Mouse (Mus musculus) Patski (cell line): ENCODE data around the gene Crb2. TPM values are rescaled to one million over a fixed set of nuclear protein-coding genes. Genes with fewer than 3 reads are reported as not detected.

Experiments
- ATAC-seq: fragments of 100-300 bp; one replicate; pipeline ENCODE4 v1.8.0; 2021
- CTCF ChIA-PET: fragments of 350-600 bp; sonication (Branson Sonifier 250); formaldehyde crosslinking; loops from one replicate; lab custom pipeline; 2022; ENCODE audit warnings: inconsistent platforms; lab: Charles Lee
- POLR2A ChIA-PET: fragments of 350-600 bp; sonication (Branson Sonifier 250); formaldehyde crosslinking; loops from one replicate; lab custom pipeline; 2022; ENCODE audit warnings: antibody characterized with exemption, inconsistent platforms; lab: Charles Lee
- DNase-seq: peaks from one replicate; pipeline ENCODE4 v3.0.0-alpha.2; 2011; ENCODE audit warnings: low read depth, low spot score
- H3K27me3 ChIP-seq: fragments of 371-371 bp; one replicate; pipeline ENCODE4 v1.5.1; 2021
- CTCF ChIP-seq: fragments of 100-300 bp; IDR thresholded peaks from one replicate; pipeline ENCODE4 v1.5.1; 2021
- in situ Hi-C: fragments of 300-500 bp; cut with MboI; formaldehyde crosslinking; loops from 3 replicates; pipeline ENCODE4 v1.11.1; 2018; ENCODE audit warnings: low pct_unique_long_range_greater_than_20kb, mixed read lengths
- polyA plus RNA-seq: library from polyadenylated mRNA; unstranded; gene quantifications from one replicate; pipeline ENCODE4 v1.2.3, GENCODE M21; 2021

Crb2 gene
- polyA plus RNA-seq, 1 experiment from 2014 or later, result 0.37 TPM

DNA sequence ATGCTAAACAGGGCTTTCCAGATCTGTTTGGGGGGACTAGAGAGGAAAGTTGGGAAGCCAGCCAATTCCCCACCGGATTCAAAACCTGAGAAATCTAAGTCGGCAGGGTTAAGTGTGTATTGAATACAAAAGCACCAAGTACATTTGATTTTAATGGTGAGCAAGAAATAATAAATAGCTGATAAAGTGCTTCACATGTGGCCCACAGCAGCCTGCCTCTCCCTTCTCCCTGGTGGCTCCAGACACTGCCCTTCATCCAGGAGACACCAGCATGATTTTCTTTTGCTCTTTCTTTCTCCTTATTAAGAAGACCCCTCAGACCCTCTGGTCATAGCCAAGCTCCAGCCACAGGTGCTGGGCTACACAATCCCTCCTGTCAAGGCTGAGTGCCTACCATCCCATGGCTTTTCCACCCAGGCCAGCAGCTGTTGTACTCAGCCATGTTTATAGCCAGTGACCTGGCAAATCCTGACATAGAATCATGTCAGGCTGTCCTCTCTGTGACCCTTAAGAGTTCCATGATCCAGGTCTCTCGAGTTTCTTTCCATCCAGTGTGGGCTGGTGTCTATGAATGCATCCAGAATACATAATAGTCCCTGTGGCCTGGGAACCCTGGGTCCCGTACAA, 43.6 kb downstream of the Crb2 start:
- POLR2A ChIA-PET, result no interaction called here
- no peak for ATAC-seq
- CTCF ChIA-PET, result interaction anchor here (1.2 kb wide), 1 partner anchor 83 kb away, joined by 3 read pairs; no protein-coding TSS in a partner anchor
- in situ Hi-C loops, result loop anchor here (5.0 kb wide), 1 partner anchor 558 kb away; no protein-coding TSS in a partner anchor
- no peak for TF ChIP-seq CTCF
- no peaks in the 10 kb centered on the region for H3K27me3 ChIP-seq
- DNase-seq, result no peak

DNA sequence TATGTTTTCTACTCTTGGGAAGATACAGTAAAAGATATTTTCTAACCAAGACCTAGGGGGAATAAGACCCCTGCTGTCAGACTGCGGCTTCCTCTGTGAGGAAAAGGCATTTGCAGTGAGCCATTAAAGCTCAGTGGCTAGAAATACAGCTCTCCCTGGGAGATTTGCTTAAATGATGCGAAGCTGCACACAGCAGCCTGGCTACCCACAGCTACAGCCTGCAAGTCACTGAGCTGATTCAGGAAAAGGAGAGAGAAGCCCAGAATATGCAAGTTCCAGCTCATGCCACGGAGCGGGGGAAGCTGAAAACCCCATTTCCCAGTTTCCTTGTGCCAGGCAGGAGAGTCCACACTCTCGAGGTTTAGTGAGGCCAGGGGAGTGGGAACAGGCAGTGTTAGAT, 46.1 kb downstream of the Crb2 start:
- no peak for TF ChIP-seq CTCF
- in situ Hi-C loops, result no loop called here
- H3K27me3 ChIP-seq, result no peaks in the 10 kb centered on the region
- DNase-seq, result no peak
- no peak for ATAC-seq
- ChIA-PET POLR2A (no interaction called here), CTCF (interaction anchor here (1.3 kb wide), 1 partner anchor 20 kb away, joined by 4 read pairs; no protein-coding TSS in a partner anchor)

DNA sequence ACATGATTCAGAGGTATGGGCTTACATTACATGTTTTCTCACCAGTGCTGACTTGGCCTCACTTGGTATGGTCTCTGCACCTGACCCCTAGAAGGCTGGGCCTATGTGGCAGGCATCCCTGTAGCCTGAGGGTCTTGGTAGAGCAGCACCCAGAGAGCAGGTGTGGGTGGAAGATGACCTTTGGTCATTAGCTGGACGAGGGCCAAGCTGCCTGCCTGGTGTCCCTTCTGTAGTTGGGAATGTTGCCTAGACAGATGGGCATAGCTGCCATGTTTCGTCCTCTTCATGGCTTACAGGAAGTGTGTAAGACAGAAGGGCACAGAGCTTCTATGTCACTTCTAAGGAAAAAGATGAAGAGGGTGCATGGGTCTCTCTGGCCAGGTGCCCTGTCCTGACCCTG, 47.8 kb downstream of the Crb2 start:
- TF ChIP-seq CTCF, result no peak
- POLR2A ChIA-PET, result no interaction called here
- DNase-seq (no peak), ATAC-seq (no peak)
- no peaks in the 10 kb centered on the region for H3K27me3 ChIP-seq
- CTCF ChIA-PET, result interaction anchor here (1.6 kb wide), 1 partner anchor 9 kb away, joined by 3 read pairs; no protein-coding TSS in a partner anchor
- in situ Hi-C loops, result no loop called here

DNA sequence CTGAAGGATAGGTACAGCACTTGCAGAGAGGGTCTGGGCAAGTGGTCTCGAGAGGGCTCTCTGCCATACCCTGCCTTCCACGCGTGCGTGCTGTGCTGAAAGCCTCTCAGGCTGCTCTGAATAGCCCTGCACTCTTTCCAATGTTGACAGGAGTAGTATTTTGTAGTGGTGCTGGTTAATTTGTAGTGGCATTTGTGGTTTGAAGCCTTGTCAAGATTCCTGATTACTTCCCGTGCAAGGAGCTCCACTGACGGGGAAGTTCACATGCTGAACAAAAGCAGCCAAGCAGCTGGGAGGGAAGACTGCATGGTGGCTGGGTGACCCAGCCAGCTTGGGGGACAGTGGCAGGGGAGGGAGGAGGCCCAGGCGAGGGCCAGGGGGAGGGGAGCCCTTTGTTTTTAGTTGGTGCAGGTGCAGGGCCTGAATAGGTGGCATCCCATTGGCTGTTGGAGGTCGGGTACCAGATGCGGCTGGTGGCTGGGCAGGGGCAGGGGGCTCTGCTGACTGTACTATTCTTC, 53.8 kb downstream of the Crb2 start:
- no peaks in the 10 kb centered on the region for H3K27me3 ChIP-seq
- no peak for TF ChIP-seq CTCF
- DNase-seq, result no peak
- no peak for ATAC-seq
- ChIA-PET CTCF (no interaction called here), POLR2A (no interaction called here)
- in situ Hi-C loops, result no loop called here

DNA sequence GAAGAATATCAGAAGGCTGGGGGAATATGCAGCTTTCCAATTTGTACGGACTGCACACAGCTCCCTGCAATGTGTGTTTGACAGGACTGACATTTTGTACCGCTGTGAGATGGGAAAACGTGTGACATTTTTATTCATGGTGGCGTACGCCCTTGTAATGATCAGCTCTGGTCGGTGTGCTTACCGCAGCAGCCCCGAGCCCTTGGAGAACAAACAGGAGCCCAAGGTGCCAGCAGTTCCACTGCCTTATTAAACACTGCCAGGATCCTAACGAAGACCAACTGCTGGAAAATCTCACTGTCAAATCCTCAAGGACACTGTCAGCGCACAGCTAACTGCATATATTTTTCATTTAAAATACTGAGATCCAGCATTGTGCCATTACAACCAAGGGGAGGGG, 56.2 kb downstream of the Crb2 start:
- H3K27me3 ChIP-seq, result no peaks in the 10 kb centered on the region
- in situ Hi-C loops, result no loop called here
- DNase-seq (no peak), ATAC-seq (no peak)
- no peak for TF ChIP-seq CTCF
- POLR2A ChIA-PET, result interaction anchor here (0.7 kb wide), 1 partner anchor 13 kb away, joined by 4 read pairs; no protein-coding TSS in a partner anchor
- CTCF ChIA-PET, result interaction anchor here (1.2 kb wide), 1 partner anchor 43 kb away, joined by 3 read pairs; no protein-coding TSS in a partner anchor

DNA sequence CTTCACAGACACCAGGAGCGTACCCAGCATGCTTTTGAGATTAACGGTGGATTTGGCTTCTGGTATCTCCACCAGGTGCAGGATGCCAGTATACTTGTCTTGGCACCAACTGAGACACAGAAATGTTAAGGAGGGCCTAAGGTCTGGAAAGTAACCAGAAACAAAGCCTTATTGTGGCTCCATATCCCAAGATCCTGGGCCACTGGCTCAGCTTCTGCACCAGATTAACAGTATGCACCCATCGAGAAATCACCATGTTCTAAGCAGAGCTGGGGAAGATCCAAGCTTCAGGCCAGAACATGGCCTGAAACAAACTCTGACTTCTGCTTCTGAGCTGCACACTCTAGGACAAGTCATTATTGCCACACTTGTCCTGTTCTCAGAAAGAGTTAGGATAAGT, 60.9 kb downstream of the Crb2 start:
- in situ Hi-C loops, result no loop called here
- DNase-seq (no peak), ATAC-seq (no peak)
- TF ChIP-seq CTCF, result no peak
- H3K27me3 ChIP-seq, result no peaks in the 10 kb centered on the region
- ChIA-PET POLR2A (no interaction called here), CTCF (interaction anchor here (1.1 to 1.2 kb wide), 4 partner anchors 11 to 81 kb away, joined by 3 to 4 read pairs (median 4); no protein-coding TSS in a partner anchor)

DNA sequence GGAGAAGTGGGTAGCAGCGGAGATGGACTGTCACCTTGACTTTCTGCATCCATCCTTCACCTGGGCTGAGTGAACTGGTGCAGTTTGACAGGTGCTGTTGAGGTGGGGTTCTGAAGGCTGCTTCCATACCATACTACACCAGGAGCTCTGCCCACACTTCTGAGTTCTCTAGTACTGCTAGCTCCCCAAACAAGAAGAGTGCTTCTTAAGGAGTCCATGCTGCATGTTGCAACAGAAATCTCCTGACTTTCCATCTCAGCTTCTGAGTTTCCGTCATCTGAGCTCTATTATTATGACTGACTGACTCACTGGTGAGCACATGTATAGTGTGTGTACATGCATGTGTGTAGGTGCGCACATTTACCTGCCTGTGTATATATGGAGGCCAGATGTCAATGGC, 61.5 kb downstream of the Crb2 start:
- H3K27me3 ChIP-seq, result no peaks in the 10 kb centered on the region
- ATAC-seq (no peak), DNase-seq (no peak)
- CTCF ChIA-PET, result interaction anchor here (1.1 to 1.2 kb wide), 2 partner anchors 11 kb away, joined by 3 to 4 read pairs; no protein-coding TSS in a partner anchor
- no peak for TF ChIP-seq CTCF
- in situ Hi-C loops, result no loop called here
- POLR2A ChIA-PET, result no interaction called here

DNA sequence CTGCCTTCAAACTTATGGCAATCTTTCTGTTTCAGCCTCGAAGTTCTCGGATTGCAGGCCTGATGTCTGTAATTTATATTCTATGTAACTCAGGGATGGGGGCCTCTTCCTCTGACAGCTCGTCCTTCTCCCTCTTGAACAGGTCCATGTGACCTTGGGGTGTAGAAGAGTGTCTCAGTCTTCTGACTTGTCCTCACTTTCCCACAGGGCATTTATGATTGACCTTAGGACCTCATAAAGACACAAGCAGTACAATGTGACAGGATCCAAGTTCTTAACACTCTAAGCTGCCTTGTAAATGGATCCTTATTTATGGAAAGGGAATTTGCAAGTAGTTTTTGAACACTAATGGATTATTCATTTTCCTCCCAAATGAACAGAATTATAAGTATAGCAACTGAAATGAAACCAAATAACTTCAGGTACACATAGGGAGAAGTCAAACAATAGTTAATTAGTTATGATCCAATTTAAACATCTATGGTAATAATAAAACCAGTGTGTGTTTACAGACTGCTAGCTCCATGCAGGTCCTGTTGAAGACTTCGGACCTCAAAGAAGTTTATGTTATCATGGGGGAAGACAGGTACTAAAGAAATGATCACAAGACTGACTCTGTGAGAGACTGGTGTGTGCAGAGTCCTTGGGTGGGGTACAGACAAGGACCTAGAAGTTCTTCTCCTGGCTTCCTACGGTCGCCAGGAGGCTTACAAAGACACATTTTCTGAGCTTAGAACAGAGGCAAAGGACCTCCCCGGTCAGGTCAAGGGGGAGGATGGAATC, 62.3 kb downstream of the Crb2 start:
- ChIA-PET CTCF (interaction anchor here (0.6 to 0.8 kb wide), 2 partner anchors 11 to 547 kb away, joined by 3 read pairs; no protein-coding TSS in a partner anchor), POLR2A (no interaction called here)
- in situ Hi-C loops, result no loop called here
- no peak for DNase-seq
- no peak for ATAC-seq
- no peak for TF ChIP-seq CTCF
- H3K27me3 ChIP-seq, result no peaks in the 10 kb centered on the region

DNA sequence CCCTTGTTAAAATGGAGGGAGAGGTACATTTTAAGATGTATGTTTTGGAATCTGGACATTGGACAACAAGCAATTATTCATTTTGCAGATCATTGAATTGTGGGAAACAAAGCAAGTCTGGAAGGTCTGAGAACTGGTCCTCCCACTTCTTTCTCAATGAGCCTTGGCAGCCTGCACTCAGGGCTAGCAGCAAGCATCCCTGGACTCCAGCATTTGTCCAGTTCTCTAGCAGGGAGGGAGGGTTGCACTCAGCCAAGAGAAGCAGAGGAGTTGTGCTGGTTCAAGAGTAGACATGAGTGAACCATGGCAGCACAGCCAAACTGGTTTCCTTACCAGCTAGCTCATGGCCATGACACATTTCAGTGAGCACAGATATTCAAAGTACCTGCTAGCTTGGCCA, 63.9 kb downstream of the Crb2 start:
- in situ Hi-C loops, result no loop called here
- ChIA-PET POLR2A (no interaction called here), CTCF (no interaction called here)
- ATAC-seq (no peak), DNase-seq (no peak)
- no peaks in the 10 kb centered on the region for H3K27me3 ChIP-seq
- TF ChIP-seq CTCF, result no peak

DNA sequence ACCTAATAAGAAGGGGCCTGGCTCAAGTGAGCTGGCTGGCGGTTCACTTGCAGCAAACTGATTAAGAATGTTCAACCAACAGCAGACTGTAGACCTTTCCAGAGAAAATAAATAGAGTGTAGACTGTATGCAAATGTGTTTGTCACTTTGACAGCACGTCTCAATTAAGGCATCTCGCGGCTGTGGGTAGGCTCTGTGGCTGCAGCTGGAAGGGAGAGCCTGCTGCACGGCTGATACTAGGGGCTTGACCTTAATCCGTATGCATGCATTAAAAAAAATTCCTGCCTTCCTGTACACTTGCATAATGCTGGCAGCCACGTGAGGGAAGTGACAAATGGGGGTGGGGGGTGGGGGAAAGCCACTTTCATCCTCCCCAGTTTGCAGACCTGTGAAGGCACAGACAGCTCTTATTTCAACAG, 66.1 kb downstream of the Crb2 start:
- ATAC-seq (no peak), DNase-seq (no peak)
- H3K27me3 ChIP-seq, result no peaks in the 10 kb centered on the region
- ChIA-PET POLR2A (interaction anchor here (0.6 to 0.7 kb wide), 2 partner anchors 11 to 108 kb away, joined by 3 read pairs; no protein-coding TSS in a partner anchor), CTCF (no interaction called here)
- in situ Hi-C loops, result no loop called here
- no peak for TF ChIP-seq CTCF

DNA sequence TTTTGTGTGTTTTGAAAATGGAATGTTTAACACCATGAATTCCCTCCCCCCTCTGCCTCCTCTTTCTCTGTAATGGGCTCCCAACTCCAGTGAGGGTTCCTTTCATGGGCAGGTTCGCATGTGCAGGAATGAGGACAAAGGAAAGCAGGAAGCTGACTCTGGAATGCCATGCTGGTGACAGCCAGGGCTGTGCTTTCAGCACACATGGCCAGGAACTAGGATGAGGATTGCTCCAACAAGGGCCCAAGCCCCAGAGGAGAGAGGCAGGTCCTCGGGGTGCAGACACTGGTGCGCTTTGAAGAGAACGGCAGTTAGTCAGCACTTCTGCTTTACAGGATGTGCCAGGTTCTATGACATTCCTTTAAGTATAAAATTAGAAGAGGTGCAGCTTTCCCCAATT, 66.7 kb downstream of the Crb2 start:
- no peak for DNase-seq
- no peaks in the 10 kb centered on the region for H3K27me3 ChIP-seq
- in situ Hi-C loops, result no loop called here
- TF ChIP-seq CTCF, result no peak
- CTCF ChIA-PET, result interaction anchor here (1.5 kb wide), 1 partner anchor 16 kb away, joined by 4 read pairs; no protein-coding TSS in a partner anchor
- POLR2A ChIA-PET, result interaction anchor here (0.6 kb wide), 1 partner anchor 108 kb away, joined by 3 read pairs; no protein-coding TSS in a partner anchor
- ATAC-seq, result no peak

Other genes with a start within 250 kb of the Crb2 start
- 51.8 TPM for gene Strbp, start 72.4 kb upstream of the Crb2 start, polyA plus RNA-seq